Mouse (Mus musculus): ENCODE measurements around the gene Clstn2.

DNA sequence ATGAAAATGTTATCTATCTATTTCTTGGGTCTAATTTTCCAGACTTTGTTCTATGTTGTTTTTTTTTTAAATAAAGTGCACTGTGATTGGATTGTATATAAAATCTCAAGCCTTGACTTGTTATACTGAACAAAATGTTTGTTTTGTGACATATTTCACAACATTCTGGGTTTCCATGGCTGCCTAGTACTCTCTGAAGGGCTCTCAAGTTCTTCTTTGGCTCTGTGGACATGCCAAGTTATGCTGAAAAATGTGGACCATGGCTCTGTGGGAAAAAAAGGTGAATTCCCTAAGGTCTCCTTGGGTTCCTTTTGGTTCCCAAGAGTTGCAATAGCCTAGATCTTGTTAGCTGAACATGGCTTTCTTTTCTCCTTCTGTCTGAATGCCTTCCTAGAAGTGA is 353.1 kb downstream of the Clstn2 start:
- TF ChIP-seq GATA2 (IDR thresholded peaks at IDR 0.05; ENCODE audit: borderline replicate concordance, low read depth, low read length) (no peak), CTCF (IDR thresholded peaks at IDR 0.05; ENCODE audit: low read depth, low read length) (no peak), GATA1 (IDR thresholded peaks at IDR 0.05; ENCODE audit: borderline replicate concordance, low read length) (no peak)
